Mouse (Mus musculus) lung, postnatal 0 days (tissue): ENCODE measurements around the gene Nt5c3b. TPM values are rescaled to one million over a fixed set of nuclear protein-coding genes. Genes with fewer than 3 reads are reported as not detected.

Source experiments
- ATAC-seq: fragments of 200-750 bp; cut with Nextera tagmentation; 2 replicates; pipeline ENCODE4 v1.8.0; 2017; ENCODE audit warnings: moderate library complexity
- DNase-seq: peaks from one replicate; pipeline ENCODE4 v3.0.0-alpha.2; 2016; ENCODE audit warnings: low spot score
- H3K27ac ChIP-seq: fragments of 300-500 bp; sonication (generic); 2 replicates; pipeline ENCODE4 v1.5.1; 2014; ENCODE audit warnings: antibody characterized with exemption, mild to moderate bottlenecking, low read length, mixed read lengths
- H3K27me3 ChIP-seq: fragments of 300-500 bp; sonication (generic); replicated peaks from 2 replicates; pipeline ENCODE4 v1.6.1; 2014; ENCODE audit warnings: low read length, mixed read lengths; ENCODE audit not compliant: insufficient read depth
- H3K36me3 ChIP-seq: fragments of 300-500 bp; sonication (generic); 2 replicates; pipeline ENCODE4 v1.6.1; 2014; ENCODE audit warnings: low read length, mixed read lengths; ENCODE audit not compliant: insufficient read depth
- H3K4me1 ChIP-seq: fragments of 300-500 bp; sonication (generic); 2 replicates; pipeline ENCODE4 v1.6.1; 2014; ENCODE audit warnings: antibody characterized with exemption, low read depth, low read length, mixed read lengths; ENCODE audit not compliant: insufficient read depth
- H3K4me2 ChIP-seq: fragments of 300-500 bp; sonication (generic); replicated peaks from 2 replicates; pipeline ENCODE4 v1.6.1; 2014; ENCODE audit warnings: low read depth, mild to moderate bottlenecking, low read length, moderate library complexity, mixed read lengths
- H3K4me3 ChIP-seq: fragments of 300-500 bp; sonication (generic); 2 replicates; pipeline ENCODE4 v1.5.1; 2014; ENCODE audit warnings: low read depth, low read length
- H3K9ac ChIP-seq: fragments of 300-500 bp; sonication (generic); replicated peaks from 2 replicates; pipeline ENCODE4 v1.6.1; 2014; ENCODE audit warnings: low read depth, mild to moderate bottlenecking
- H3K9me3 ChIP-seq: fragments of 300-500 bp; sonication (generic); 2 replicates; pipeline ENCODE4 v1.6.1; 2016; ENCODE audit warnings: low read length, mixed read lengths
- CTCF ChIP-seq: IDR thresholded peaks from 2 replicates; pipeline ENCODE4 v1.5.1; 2016; ENCODE audit warnings: antibody characterized with exemption, mild to moderate bottlenecking
- EP300 ChIP-seq: IDR thresholded peaks from 2 replicates; pipeline ENCODE4 v1.6.1; 2016; ENCODE audit warnings: antibody characterized with exemption, mild to moderate bottlenecking, control low read depth
- WGBS: fragments of 180-500 bp; shearing (Covaris S2); extraction: QIAGEN DNeasy Blood & Tissue Kit; methylation state at CpG from one replicate; pipeline ENCODE4 v1.1.7; 2014; 5-methylcytosine and 5-hydroxymethylcytosine counted together
- polyA plus RNA-seq: library from polyadenylated mRNA; unstranded; fragments of >200 nt; fragmentation: Nextera tagmentation; extraction: Ambion mirVana; gene quantifications from 2 replicates; pipeline ENCODE4 v1.2.1, GENCODE M21; 2015

Gene Nt5c3b
- polyA plus RNA-seq, 1 experiment from 2014 or later: 56.3 TPM

DNA sequence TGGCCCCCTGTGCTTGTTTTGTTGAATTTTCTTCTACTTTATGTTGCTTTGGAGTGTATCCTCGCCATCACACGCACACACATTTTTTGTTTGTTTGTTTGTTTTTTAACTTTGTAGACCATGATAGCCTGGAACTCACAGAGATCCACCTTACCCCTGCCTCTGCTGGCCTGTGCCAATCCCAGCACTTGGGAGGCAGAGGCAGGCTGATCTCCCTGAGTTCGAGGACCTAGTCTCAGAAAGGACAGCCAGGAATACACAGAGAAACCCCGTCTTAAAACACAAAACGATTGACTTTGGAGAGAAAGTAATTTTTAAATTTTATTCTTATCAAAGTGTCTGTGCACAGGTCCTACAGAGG lies 31.3 kb upstream of the Nt5c3b start:
- ATAC-seq (peak; percentile 26), DNase-seq (no peak)
- Histone ChIP-seq H3K4me3 (peak overlapping the region; percentile 94; the same call in 1 of the 2 replicates), H3K9me3 (no peaks in the 10 kb centered on the region), H3K27me3 (no peaks in the 10 kb centered on the region), H3K36me3 (no peaks in the 10 kb centered on the region; the same call in 1 of the 2 replicates), H3K4me2 (peak overlapping the region; percentile 96; the same call in 1 of the 2 replicates), H3K27ac (no peak overlapping the region; the same call in 1 of the 2 replicates), H3K4me1 (peaks cover 13% of the 10 kb centered on the region), H3K9ac (no peak overlapping the region)
- WGBS: 32% methylated on average over 5 of the region's 5 CpGs
- TF ChIP-seq CTCF (no peak), EP300 (no peak)

DNA sequence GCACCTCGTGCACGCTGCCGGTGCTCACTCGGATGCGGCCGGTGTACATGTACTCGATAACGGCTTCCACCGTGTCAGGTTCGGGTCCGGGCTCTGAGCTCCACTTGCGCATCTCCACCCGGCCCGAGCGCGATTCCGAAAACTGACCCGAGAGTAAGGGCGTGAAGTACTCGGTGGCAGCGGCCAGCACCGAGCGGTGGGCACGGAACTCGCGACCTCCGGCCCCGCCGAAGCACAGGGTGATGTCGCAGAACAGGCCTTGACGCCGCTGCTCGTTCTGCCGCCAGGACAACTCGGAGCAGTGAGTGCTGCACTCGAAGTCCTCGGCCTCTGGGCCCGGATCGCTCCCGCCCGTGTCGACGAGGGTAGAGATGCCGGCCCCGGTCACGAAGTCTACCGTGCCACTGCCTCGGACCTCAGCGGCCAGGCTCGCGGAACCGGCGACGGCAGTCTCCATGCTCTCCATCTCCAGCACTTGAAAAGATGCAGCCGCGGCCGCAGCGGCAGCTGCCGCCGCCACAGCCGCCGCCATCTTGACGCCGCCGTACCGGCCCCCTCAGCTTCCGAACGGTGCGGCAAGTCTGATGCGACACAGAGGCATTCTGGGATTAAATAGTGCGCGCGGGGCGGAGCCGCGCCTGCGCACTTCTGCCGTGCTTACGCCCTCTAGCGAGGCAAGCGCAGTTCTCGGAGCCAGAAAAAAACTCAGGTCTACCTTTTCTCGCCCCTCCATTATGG lies 30.8 kb upstream of the Nt5c3b start, which contains the start of gene Klhl11:
Klhl11 (minus strand) TSS at position 545 of the 738 bp plus-strand sequence.
- Histone ChIP-seq H3K4me3 (peak within 1 kb of the TSS; percentile 94), H3K36me3 (no peaks in the 10 kb centered on the region), H3K9me3 (no peaks in the 10 kb centered on the region), H3K27ac (peak within 1 kb of the TSS; percentile 86), H3K27me3 (no peaks in the 10 kb centered on the region), H3K4me2 (peak within 1 kb of the TSS; percentile 96), H3K4me1 (peaks cover 13% of the 10 kb centered on the region), H3K9ac (peak within 1 kb of the TSS; percentile 75)
- TF ChIP-seq CTCF (peak; percentile 81), EP300 (no peak)
- peak; percentile 94 for DNase-seq
- ATAC-seq: peak; percentile 95
- WGBS: under 1% methylated on average over 83 of the region's 83 CpGs

DNA sequence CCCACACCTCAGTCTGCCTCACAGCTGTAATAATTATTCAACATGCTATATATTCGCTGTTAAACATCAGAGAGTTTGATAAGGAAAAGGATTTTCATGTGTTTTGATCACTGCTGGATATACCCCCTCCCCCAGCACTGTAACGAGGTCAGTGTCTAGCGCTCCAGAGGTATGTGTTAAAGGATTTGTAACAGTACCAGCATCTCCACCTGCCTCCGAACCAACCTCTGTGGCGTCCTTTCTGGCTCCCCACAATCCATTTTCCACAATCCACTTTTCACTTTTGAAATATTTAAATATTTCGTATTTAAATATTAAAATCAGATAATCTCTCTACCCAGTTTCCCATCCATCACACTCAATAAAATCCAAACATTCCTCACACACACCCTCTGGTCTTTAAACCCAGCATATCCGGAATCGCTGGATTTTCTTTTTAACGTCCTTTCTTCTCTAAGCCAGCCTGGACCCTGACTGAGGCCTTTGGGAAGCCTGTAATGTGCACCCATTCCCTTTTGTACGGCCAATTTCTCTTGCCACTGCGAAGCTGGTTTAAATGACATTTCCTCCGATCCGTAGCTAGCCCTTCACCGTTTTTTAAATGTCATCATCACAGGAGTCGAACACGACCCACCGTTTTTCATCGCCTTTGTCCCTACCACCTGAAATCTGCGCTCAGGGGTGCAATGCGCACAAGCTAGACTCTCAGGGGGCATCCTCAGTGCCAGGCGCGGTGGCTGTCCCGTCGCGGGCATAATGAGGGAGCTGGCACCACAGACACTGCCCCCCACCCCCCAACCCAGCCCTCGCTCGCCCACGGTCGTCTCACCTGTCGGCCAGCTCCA lies 30.0 kb upstream of the Nt5c3b start:
- Histone ChIP-seq H3K27ac (peak overlapping the region; percentile 1; the same call in 1 of the 2 replicates), H3K4me3 (peak overlapping the region; percentile 94), H3K9me3 (no peaks in the 10 kb centered on the region), H3K36me3 (no peaks in the 10 kb centered on the region), H3K4me2 (peak overlapping the region; percentile 96), H3K9ac (peak overlapping the region; percentile 75), H3K27me3 (no peaks in the 10 kb centered on the region), H3K4me1 (peaks cover 13% of the 10 kb centered on the region)
- 3% methylated on average over 30 of the region's 30 CpGs for WGBS
- DNase-seq (peak; percentile 18), ATAC-seq (no peak)
- no peak for TF ChIP-seq EP300
- no peak for TF ChIP-seq CTCF

DNA sequence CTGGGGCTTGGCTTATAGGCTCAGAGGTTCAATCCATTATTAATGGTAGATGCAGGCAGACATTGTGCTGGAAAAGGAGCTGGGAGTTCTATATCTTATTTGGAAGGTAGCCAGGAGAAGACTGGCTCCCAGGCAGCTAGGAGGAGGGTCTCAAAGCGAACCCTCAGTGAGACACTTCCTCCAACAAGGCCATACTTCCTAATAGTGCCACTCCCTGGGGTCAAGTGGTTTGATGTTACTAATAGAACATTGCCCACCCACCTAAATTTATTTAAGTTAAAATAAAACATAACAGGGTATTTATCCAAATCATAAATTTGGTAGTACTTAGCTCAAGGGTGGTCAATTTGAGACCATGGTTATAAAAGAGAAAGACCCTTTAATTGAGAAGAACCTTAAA lies 24.2 kb upstream of the Nt5c3b start:
- no peaks in the 10 kb centered on the region for H3K9me3 ChIP-seq
- no peak overlapping the region for H3K4me3 ChIP-seq
- H3K4me2 ChIP-seq: no peak overlapping the region
- peaks cover 8% of the 10 kb centered on the region; the same call in 1 of the 2 replicates for H3K36me3 ChIP-seq
- H3K9ac ChIP-seq: no peak overlapping the region
- ATAC-seq: peak; percentile 38; the same call in 1 of the 2 replicates
- DNase-seq: no peak
- no peaks in the 10 kb centered on the region for H3K27me3 ChIP-seq
- peaks cover 7% of the 10 kb centered on the region for H3K4me1 ChIP-seq
- 42% methylated on average over 1 of the region's 1 CpGs for WGBS
- H3K27ac ChIP-seq: no peak overlapping the region
- TF ChIP-seq CTCF: no peak
- no peak for TF ChIP-seq EP300

DNA sequence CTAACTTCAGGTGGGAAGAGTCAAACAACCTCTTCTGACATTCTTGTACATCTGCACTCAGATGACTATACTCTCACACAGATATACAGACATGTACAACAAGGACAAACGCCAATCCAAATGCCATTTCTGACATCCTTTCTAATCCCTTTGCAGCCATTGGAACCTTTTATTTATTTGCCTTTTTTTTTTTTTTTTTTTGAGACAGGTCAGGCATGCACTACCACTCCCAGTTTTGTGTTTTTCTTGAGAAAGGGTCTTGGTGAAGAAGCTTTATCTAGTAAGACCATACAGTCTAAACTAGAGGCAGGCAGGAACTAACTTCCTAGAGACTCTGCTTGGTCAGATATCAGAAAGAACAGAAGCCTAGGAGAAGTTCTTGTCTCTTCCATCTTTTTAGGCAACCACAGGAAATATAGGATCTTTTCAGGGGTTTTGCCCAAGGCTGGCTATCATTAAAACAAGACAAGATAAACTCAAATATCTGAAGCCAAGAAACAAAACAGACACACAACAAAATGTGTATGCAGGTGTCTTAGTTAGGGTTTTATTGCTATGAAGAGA lies 23.7 kb upstream of the Nt5c3b start:
- H3K9ac ChIP-seq: no peak overlapping the region
- 0 out of 2 replicates have a peak, but pooled peaks cover 2% of the 10 kb centered on the region for H3K4me1 ChIP-seq
- no peak overlapping the region for H3K4me3 ChIP-seq
- ATAC-seq: no peak
- no peaks in the 10 kb centered on the region for H3K27me3 ChIP-seq
- peaks cover 8% of the 10 kb centered on the region; the same call in 1 of the 2 replicates for H3K36me3 ChIP-seq
- 89% methylated on average over 1 of the region's 1 CpGs for WGBS
- TF ChIP-seq EP300 (no peak), CTCF (no peak)
- no peak for DNase-seq
- no peaks in the 10 kb centered on the region for H3K9me3 ChIP-seq
- H3K4me2 ChIP-seq: no peak overlapping the region
- no peak overlapping the region for H3K27ac ChIP-seq

DNA sequence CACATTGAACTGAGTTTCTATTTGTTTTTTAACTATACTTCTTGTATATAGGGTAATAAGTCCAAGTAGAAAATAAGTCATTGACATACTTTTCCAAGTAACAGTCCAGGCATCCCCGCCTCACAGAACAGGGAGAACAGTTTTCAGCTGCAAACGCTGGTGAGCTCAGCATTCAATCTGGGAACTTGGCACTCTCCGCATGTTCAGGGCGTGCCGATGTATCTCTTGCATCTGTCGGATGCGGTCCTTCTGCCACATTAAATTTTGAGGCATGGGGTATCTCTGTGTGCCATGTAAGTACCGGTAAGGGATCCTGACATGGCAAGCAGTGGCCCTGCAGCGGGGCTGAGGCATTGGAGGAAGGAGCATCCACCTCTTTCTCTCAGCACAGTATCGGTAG lies 21.1 kb upstream of the Nt5c3b start:
- WGBS: 88% methylated on average over 10 of the region's 10 CpGs
- Histone ChIP-seq H3K4me1 (no peaks in the 10 kb centered on the region), H3K27ac (no peak overlapping the region), H3K4me3 (no peak overlapping the region), H3K9ac (no peak overlapping the region), H3K27me3 (no peaks in the 10 kb centered on the region), H3K4me2 (no peak overlapping the region), H3K9me3 (no peaks in the 10 kb centered on the region), H3K36me3 (peaks cover 8% of the 10 kb centered on the region; the same call in 1 of the 2 replicates)
- no peak for DNase-seq
- no peak for ATAC-seq
- TF ChIP-seq CTCF (no peak), EP300 (no peak)
